Mouse (Mus musculus) CH12.LX (cell line): ENCODE data around the gene Lamtor4. TPM values are rescaled to one million over a fixed set of nuclear protein-coding genes. Genes with fewer than 3 reads are reported as not detected.

Experiments used
- DNase-seq: peaks from one replicate; pipeline ENCODE4 v3.0.0-alpha.2; 2013; ENCODE audit errors: extremely low read depth
- H3K27ac ChIP-seq: 2 replicates; pipeline ENCODE4 v1.5.1; 2012; ENCODE audit warnings: low read depth, mild to moderate bottlenecking, control low read depth, moderate library complexity; ENCODE audit not compliant: insufficient read depth
- H3K27me3 ChIP-seq: replicated peaks from 2 replicates; pipeline ENCODE3; 2012; ENCODE audit warnings: inconsistent platforms
- H3K36me3 ChIP-seq, 2 experiments: replicated peaks in 1 of 2; 2 replicates each; pipeline versions ENCODE3 to v1.6.1; 2012; ENCODE audit warnings: inconsistent platforms in 1 of 2, low read length in 1 of 2, mild to moderate bottlenecking in 1 of 2, mixed read lengths in 1 of 2, moderate library complexity in 1 of 2; ENCODE audit not compliant: control insufficient read depth in 1 of 2, insufficient read depth in 1 of 2
- H3K4me1 ChIP-seq, 2 experiments: 2 replicates each; pipeline ENCODE4 v1.6.1; 2012; ENCODE audit warnings: inconsistent platforms in 1 of 2, moderate library complexity in 1 of 2; ENCODE audit not compliant: insufficient read depth in 2 of 2, control insufficient read depth in 1 of 2
- H3K4me2 ChIP-seq: 2 replicates; pipeline ENCODE4 v1.6.1; 2012; ENCODE audit warnings: low read depth, mild to moderate bottlenecking, control low read depth; ENCODE audit not compliant: poor library complexity, insufficient read depth, severe bottlenecking
- H3K4me3 ChIP-seq, 3 experiments: fragments of 150-350 bp in 1 of 3; sonication (generic) in 1 of 3; replicated peaks in 1 of 3; 2 replicates each; pipeline versions ENCODE3 to v1.5.1; 2011 to 2012; ENCODE audit warnings: low read depth in 2 of 3, low read length in 2 of 3, mild to moderate bottlenecking in 2 of 3, moderate library complexity in 2 of 3, control low read depth in 1 of 3, improper control_type of control experiment in 1 of 3, inconsistent platforms in 1 of 3, mixed read lengths in 1 of 3; ENCODE audit not compliant: poor library complexity in 1 of 3
- H3K79me2 ChIP-seq: replicated peaks from 2 replicates; pipeline ENCODE4 v1.6.1; 2012; ENCODE audit warnings: mild to moderate bottlenecking, moderate library complexity; ENCODE audit not compliant: control insufficient read depth, poor library complexity, insufficient read depth, severe bottlenecking; ENCODE audit errors: extremely low read depth
- H3K9ac ChIP-seq: 2 replicates; pipeline ENCODE4 v1.6.1; 2012; ENCODE audit warnings: low read depth, mild to moderate bottlenecking, control low read depth, moderate library complexity; ENCODE audit not compliant: insufficient read depth
- H3K9me3 ChIP-seq: replicated peaks from 2 replicates; pipeline ENCODE3; 2012; ENCODE audit warnings: low read length, inconsistent platforms, mixed read lengths
- CHD1 ChIP-seq: IDR thresholded peaks from 2 replicates; pipeline ENCODE4 v1.6.1; 2012; ENCODE audit warnings: low read depth, low read length, improper control_type of control experiment, inconsistent platforms
- CHD2 ChIP-seq: IDR thresholded peaks from 2 replicates; pipeline ENCODE4 v1.6.1; 2011; ENCODE audit warnings: low read length, improper control_type of control experiment
- CTCF ChIP-seq, 2 experiments: IDR thresholded peaks in 1 of 2; conservative IDR thresholded peaks in 1 of 2; 2 replicates each; pipeline ENCODE4 v1.5.1; 2011 to 2012; ENCODE audit warnings: low read depth in 2 of 2, low read length in 2 of 2, improper control_type of control experiment in 1 of 2, inconsistent platforms in 1 of 2, mild to moderate bottlenecking in 1 of 2, moderate library complexity in 1 of 2
- ETS1 ChIP-seq: conservative IDR thresholded peaks from 2 replicates; pipeline ENCODE4 v1.6.1; 2012; ENCODE audit warnings: low read depth, mild to moderate bottlenecking, inconsistent platforms, low read length, improper control_type of control experiment, moderate library complexity
- GABPA ChIP-seq: IDR thresholded peaks from 2 replicates; pipeline ENCODE4 v1.6.1; 2012; ENCODE audit warnings: low read depth, low read length, improper control_type of control experiment, inconsistent platforms; ENCODE audit not compliant: insufficient replicate concordance
- JUN ChIP-seq: IDR thresholded peaks from 2 replicates; pipeline ENCODE4 v1.6.1; 2011; ENCODE audit warnings: low read depth, mild to moderate bottlenecking, low read length, improper control_type of control experiment, moderate library complexity; ENCODE audit not compliant: insufficient read depth
- MXI1 ChIP-seq: IDR thresholded peaks from 2 replicates; pipeline ENCODE4 v1.6.1; 2011; ENCODE audit warnings: mild to moderate bottlenecking, low read depth, low read length, improper control_type of control experiment
- PAX5 ChIP-seq: IDR thresholded peaks from 2 replicates; pipeline ENCODE4 v1.6.1; 2012; ENCODE audit warnings: low read length, inconsistent platforms, mixed read lengths
- RAD21 ChIP-seq: IDR thresholded peaks from 2 replicates; pipeline ENCODE4 v1.6.1; 2011; ENCODE audit warnings: low read depth, mild to moderate bottlenecking, low read length, improper control_type of control experiment, moderate library complexity
- RCOR1 ChIP-seq: conservative IDR thresholded peaks from 2 replicates; pipeline ENCODE4 v1.6.1; 2012; ENCODE audit warnings: low read depth, mild to moderate bottlenecking, inconsistent platforms, low read length, improper control_type of control experiment
- SIN3A ChIP-seq: IDR thresholded peaks from 2 replicates; pipeline ENCODE4 v1.6.1; 2012; ENCODE audit warnings: low read length, improper control_type of control experiment, inconsistent platforms
- USF1 ChIP-seq: IDR thresholded peaks from 2 replicates; pipeline ENCODE4 v1.6.1; 2014; ENCODE audit warnings: low read depth, mild to moderate bottlenecking, inconsistent platforms, low read length, improper control_type of control experiment
- ZKSCAN1 ChIP-seq: IDR thresholded peaks from 2 replicates; pipeline ENCODE4 v1.6.1; 2012; ENCODE audit warnings: low read depth, inconsistent platforms, low read length, improper control_type of control experiment, borderline replicate concordance
- ZMIZ1 ChIP-seq: IDR thresholded peaks from 2 replicates; pipeline ENCODE4 v1.6.1; 2012; ENCODE audit warnings: low read depth, mild to moderate bottlenecking, inconsistent platforms, low read length, improper control_type of control experiment
- dilution Hi-C: fragments of 300-500 bp; cut with MboI; formaldehyde crosslinking; loops from 2 replicates; pipeline ENCODE4 v1.14.3; 2020; ENCODE audit warnings: low sequenced_read_pairs; ENCODE audit not compliant: extremely low pct_unique_long_range_greater_than_20kb, extremely low pct_ligation_motif_present
- in situ Hi-C: fragments of 300-500 bp; cut with MboI; formaldehyde crosslinking; loops from 3 replicates; pipeline ENCODE4 v1.14.3; 2019; ENCODE audit warnings: low sequenced_read_pairs, low pct_ligation_motif_present, low pct_unique_long_range_greater_than_20kb, mixed read lengths
- polyA plus RNA-seq: library from polyadenylated mRNA; unstranded; fragments of >175 nt; gene quantifications from 2 replicates; pipeline ENCODE4 v1.2.1, GENCODE M21; 2012; ENCODE audit warnings: low read depth; ENCODE audit not compliant: insufficient read length
- total RNA-seq, 2 experiments: library from RNA; depleted of rRNA; stranded (reverse); fragments of 300-350 nt in 1 of 2; fragments of >200 nt in 1 of 2; gene quantifications; 2 replicates each; pipeline ENCODE4 v1.2.3; 2012 to 2014

The Lamtor4 gene
- total and polyA plus RNA-seq, 3 experiments: 24.5 to 44.0 (median 40.1) TPM

DNA sequence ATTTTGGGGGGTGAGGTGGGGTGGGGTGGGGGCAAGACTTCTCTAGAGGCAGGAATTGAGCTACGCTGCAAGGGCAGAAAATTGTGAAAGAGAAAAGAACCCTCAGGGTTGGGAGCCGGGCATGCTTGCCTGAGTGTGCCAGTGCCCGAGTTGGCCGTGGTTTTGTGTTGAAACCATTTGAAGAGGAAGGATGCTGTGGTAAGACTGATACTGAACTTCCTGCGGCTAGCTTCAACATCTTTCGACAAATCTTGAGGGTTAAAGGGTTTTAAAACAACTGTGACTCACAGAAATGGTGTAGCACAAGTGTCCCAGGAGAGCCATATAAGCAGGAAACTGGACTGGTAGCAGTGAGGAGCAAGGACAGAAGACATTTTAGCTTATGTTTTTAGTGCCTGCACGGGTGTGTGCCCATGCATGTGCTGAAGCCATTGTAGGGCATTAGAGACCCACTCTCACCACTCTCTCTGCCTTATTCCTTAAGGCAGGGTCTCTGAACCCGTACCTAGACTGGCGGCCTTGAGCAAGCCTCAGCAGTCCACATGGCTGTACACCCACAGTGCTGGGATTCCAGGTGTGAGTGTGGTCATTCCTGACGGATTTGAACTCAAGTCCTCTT lies 1.8 kb downstream of the Lamtor4 start:
- peak overlapping the region; percentile 84; the same call in 1 of the 2 replicates for H3K4me2 ChIP-seq
- peaks cover 7 to 52% of the 10 kb centered on the region in 2 experiments; a peak in 3 of 4 replicates for H3K4me1 ChIP-seq
- dilution Hi-C loops: no loop called here
- peak overlapping the region; percentile 4; the same call in 1 of the 2 replicates for H3K27ac ChIP-seq
- H3K4me3 ChIP-seq: no peak overlapping the region
- TF ChIP-seq CTCF (conservative IDR thresholded peaks at IDR 0.05 in 1 of 2, IDR thresholded peaks at IDR 0.05 in 1 of 2; ENCODE audit: low read depth in 2 of 2, low read length in 2 of 2) (no peak), PAX5 (no peak)
- TF ChIP-seq, all 38 proteins: peak for 0
- Histone ChIP-seq H3K36me3 (peaks cover 38 to 51% of the 10 kb centered on the region in 2 experiments), H3K9me3 (peaks cover 2% of the 10 kb centered on the region), H3K27me3 (no peaks in the 10 kb centered on the region), H3K9ac (no peak overlapping the region), H3K79me2 (no peaks in the 10 kb centered on the region)
- in situ Hi-C loops: no loop called here
- DNase-seq: peak; percentile 48

DNA sequence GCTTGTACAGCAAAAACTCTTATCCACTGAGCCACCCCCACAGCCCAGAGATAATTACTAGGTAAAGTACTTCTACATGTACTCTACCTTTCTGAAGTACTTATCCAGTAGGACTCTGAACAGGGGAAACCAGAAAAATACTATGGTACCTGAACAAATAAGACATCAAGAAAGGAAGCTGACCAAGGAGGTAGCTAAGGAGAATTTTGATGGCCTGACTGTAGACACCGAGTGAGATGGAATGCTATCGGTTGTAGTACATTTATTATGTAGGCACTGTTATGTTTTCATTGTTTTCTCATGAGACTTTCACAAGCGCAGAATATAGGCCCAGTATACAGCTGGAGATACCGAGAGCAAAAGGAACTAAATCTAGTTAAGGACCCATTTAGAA lies 2.3 kb downstream of the Lamtor4 start:
- H3K27me3 ChIP-seq: no peaks in the 10 kb centered on the region
- TF ChIP-seq CHD1: no peak
- no peak for TF ChIP-seq RAD21
- TF ChIP-seq SIN3A: no peak
- TF ChIP-seq ETS1: no peak
- TF ChIP-seq ZMIZ1: no peak
- no peak for TF ChIP-seq USF1
- no peak for TF ChIP-seq GABPA
- no peak for TF ChIP-seq ZKSCAN1
- no peak for TF ChIP-seq MXI1
- no peak for TF ChIP-seq JUN
- TF ChIP-seq RCOR1: no peak
- TF ChIP-seq CHD2: no peak
- TF ChIP-seq, all 38 proteins: peak for 0
- dilution Hi-C loops (no loop called here), in situ Hi-C loops (no loop called here)
- Histone ChIP-seq H3K27ac (0 out of 2 replicates have a peak overlapping the region, but pooled peaks have one; percentile 4), H3K9ac (no peak overlapping the region), H3K4me2 (no peak overlapping the region), H3K4me3 (no peak overlapping the region), H3K79me2 (0 out of 2 replicates have a peak, but pooled peaks cover under 1% of the 10 kb centered on the region), H3K4me1 (peaks cover 11 to 57% of the 10 kb centered on the region in 2 experiments), H3K36me3 (peaks cover 42 to 56% of the 10 kb centered on the region in 2 experiments), H3K9me3 (peaks cover 2% of the 10 kb centered on the region)
- DNase-seq: no peak
